Mouse (Mus musculus) limb, embryonic 12.5 days (tissue): ENCODE results near the gene Atg4b. TPM values are rescaled to one million over a fixed set of nuclear protein-coding genes. Genes with fewer than 3 reads are reported as not detected.
A peak's percentile ranks its signal among the peaks of the same experiment; 100 is the strongest.
"Not testable (repeated sequence)": the region's sequence is repeated elsewhere in the genome, so short reads cannot be mapped to it uniquely, and the experiment has no call there.

Experiments
- ATAC-seq: fragments of 200-750 bp; cut with Nextera tagmentation; 2 replicates; pipeline ENCODE4 v1.8.0; 2017; ENCODE audit warnings: low read depth, moderate TSS enrichment; ENCODE audit not compliant: insufficient number of reproducible peaks, insufficient read depth, low FRiP score, low TSS enrichment
- H3K27ac ChIP-seq: fragments of 300-500 bp; sonication (generic); 2 replicates; pipeline ENCODE4 v1.5.1; 2016; ENCODE audit warnings: mild to moderate bottlenecking, moderate library complexity
- H3K27me3 ChIP-seq: fragments of 300-500 bp; sonication (generic); 2 replicates; pipeline ENCODE4 v1.6.1; 2016; ENCODE audit warnings: mild to moderate bottlenecking, moderate library complexity
- H3K36me3 ChIP-seq: fragments of 300-500 bp; sonication (generic); 2 replicates; pipeline ENCODE4 v1.6.1; 2016; ENCODE audit warnings: mild to moderate bottlenecking, moderate library complexity
- H3K4me1 ChIP-seq: fragments of 300-500 bp; sonication (generic); replicated peaks from 2 replicates; pipeline ENCODE4 v1.6.1; 2016
- H3K4me2 ChIP-seq: fragments of 300-500 bp; sonication (generic); 2 replicates; pipeline ENCODE4 v1.6.1; 2016; ENCODE audit warnings: mild to moderate bottlenecking, moderate library complexity
- H3K4me3 ChIP-seq: fragments of 300-500 bp; sonication (generic); replicated peaks from 2 replicates; pipeline ENCODE4 v1.5.1; 2016; ENCODE audit warnings: mild to moderate bottlenecking
- H3K9ac ChIP-seq: fragments of 300-500 bp; sonication (generic); replicated peaks from 2 replicates; pipeline ENCODE4 v1.6.1; 2016; ENCODE audit warnings: mild to moderate bottlenecking, moderate library complexity
- H3K9me3 ChIP-seq: fragments of 300-500 bp; sonication (generic); 2 replicates; pipeline ENCODE4 v1.6.1; 2016; ENCODE audit warnings: mild to moderate bottlenecking, moderate library complexity
- WGBS: fragments of 180-500 bp; shearing (Covaris S2); methylation state at CpG from one replicate; pipeline ENCODE4 v1.1.7; 2016; 5-methylcytosine and 5-hydroxymethylcytosine counted together
- polyA plus RNA-seq: library from polyadenylated mRNA; unstranded; fragments of >200 nt; fragmentation: Nextera tagmentation; extraction: Ambion mirVana; gene quantifications from 2 replicates; pipeline ENCODE4 v1.2.1, GENCODE M21; 2016

Atg4b gene
- polyA plus RNA-seq, 1 experiment from 2014 or later = 103 TPM

GRCm38 (mm10) chr1:93818722-93819121, 67.4 kb downstream of the Atg4b start:
- WGBS = 88% methylated on average over 7 of the region's 7 CpGs
- no peak overlapping the region for H3K9ac ChIP-seq
- peaks cover 80% of the 10 kb centered on the region for H3K36me3 ChIP-seq
- H3K27me3 ChIP-seq = no peaks in the 10 kb centered on the region
- no peak for ATAC-seq
- no peaks in the 10 kb centered on the region for H3K4me1 ChIP-seq
- H3K4me3 ChIP-seq = no peak overlapping the region
- no peak overlapping the region for H3K4me2 ChIP-seq
- no peaks in the 10 kb centered on the region for H3K9me3 ChIP-seq
- no peak overlapping the region for H3K27ac ChIP-seq

- H3K27me3 ChIP-seq = no peaks in the 10 kb centered on the region
- peaks cover 5% of the 10 kb centered on the region for H3K4me1 ChIP-seq
- no peak for ATAC-seq
- H3K36me3 ChIP-seq = peaks cover 28% of the 10 kb centered on the region
- H3K9ac ChIP-seq = no peak overlapping the region
- peak overlapping the region; percentile 96; the same call in 1 of the 2 replicates for H3K27ac ChIP-seq
- H3K9me3 ChIP-seq = no peaks in the 10 kb centered on the region
- WGBS = 81% methylated on average over 3 of the region's 3 CpGs
- no peak overlapping the region for H3K4me3 ChIP-seq
- H3K4me2 ChIP-seq = peak overlapping the region; percentile 79
Measured at GRCm38 (mm10) chr1:93823796-93824495, 72.6 kb downstream of the Atg4b start.

- no peaks in the 10 kb centered on the region for H3K27me3 ChIP-seq
- WGBS = 9% methylated on average over 10 of the region's 10 CpGs
- no peaks in the 10 kb centered on the region for H3K9me3 ChIP-seq
- H3K27ac ChIP-seq = peak within 1 kb of the TSS; percentile 96
- H3K4me2 ChIP-seq = peak within 1 kb of the TSS; percentile 79
- H3K4me1 ChIP-seq = peaks cover 5% of the 10 kb centered on the region
- ATAC-seq = no peak
- H3K9ac ChIP-seq = peak within 1 kb of the TSS; percentile 70
- H3K4me3 ChIP-seq = peak within 1 kb of the TSS; percentile 58
- peaks cover 21% of the 10 kb centered on the region for H3K36me3 ChIP-seq
Measured at GRCm38 (mm10) chr1:93824609-93825008, 73.3 kb downstream of the Atg4b start, which contains the start of gene D2hgdh. TSS of gene D2hgdh (plus strand) at chr1:93824909.

- H3K9ac ChIP-seq = peak overlapping the region; percentile 70
- peaks cover 5% of the 10 kb centered on the region for H3K4me1 ChIP-seq
- H3K36me3 ChIP-seq = peaks cover 16% of the 10 kb centered on the region
- H3K27me3 ChIP-seq = no peaks in the 10 kb centered on the region
- peak; percentile 95 for ATAC-seq
- peak overlapping the region; percentile 79 for H3K4me2 ChIP-seq
- H3K27ac ChIP-seq = peak overlapping the region; percentile 96
- H3K9me3 ChIP-seq = no peaks in the 10 kb centered on the region
- under 1% methylated on average over 30 of the region's 30 CpGs for WGBS
- peak overlapping the region; percentile 58 for H3K4me3 ChIP-seq
Measured at GRCm38 (mm10) chr1:93825105-93825674, 73.9 kb downstream of the Atg4b start.

- H3K36me3 ChIP-seq = peaks cover 8% of the 10 kb centered on the region
- WGBS = 43% methylated on average over 27 of the region's 27 CpGs
- H3K4me3 ChIP-seq = peak overlapping the region; percentile 58
- H3K27ac ChIP-seq = peak overlapping the region; percentile 96
- H3K9me3 ChIP-seq = no peaks in the 10 kb centered on the region
- peak overlapping the region; percentile 79 for H3K4me2 ChIP-seq
- peak; percentile 23; the same call in 1 of the 2 replicates for ATAC-seq
- H3K9ac ChIP-seq = peak overlapping the region; percentile 70
- H3K4me1 ChIP-seq = peaks cover 5% of the 10 kb centered on the region
- H3K27me3 ChIP-seq = no peaks in the 10 kb centered on the region
Measured at GRCm38 (mm10) chr1:93825771-93826539, 74.7 kb downstream of the Atg4b start.

GRCm38 (mm10) chr1:93826540-93826835, 75.2 kb downstream of the Atg4b start:
- WGBS = 95% methylated on average over 9 of the region's 9 CpGs
- no peak overlapping the region for H3K4me3 ChIP-seq
- H3K9ac ChIP-seq = no peak overlapping the region
- H3K4me2 ChIP-seq = peak overlapping the region; percentile 79
- ATAC-seq = no peak
- no peak overlapping the region for H3K27ac ChIP-seq
- H3K27me3 ChIP-seq = no peaks in the 10 kb centered on the region
- no peaks in the 10 kb centered on the region for H3K9me3 ChIP-seq
- peaks cover 5% of the 10 kb centered on the region for H3K4me1 ChIP-seq
- H3K36me3 ChIP-seq = peaks cover 3% of the 10 kb centered on the region

GRCm38 (mm10) chr1:93832754-93833360, 81.6 kb downstream of the Atg4b start:
- not testable (repeated sequence) for ATAC-seq, H3K4me2 ChIP-seq, H3K4me1 ChIP-seq, H3K4me3 ChIP-seq, H3K9ac ChIP-seq, H3K27me3 ChIP-seq, H3K9me3 ChIP-seq, H3K27ac ChIP-seq
- 62% methylated on average over 3 of the region's 4 CpGs for WGBS
- H3K36me3 ChIP-seq = peaks cover 28% of the 10 kb centered on the region

GRCm38 (mm10) chr1:93834671-93835150, 83.4 kb downstream of the Atg4b start:
- Histone ChIP-seq H3K9ac (no peak overlapping the region), H3K4me3 (no peak overlapping the region), H3K4me1 (no peaks in the 10 kb centered on the region), H3K36me3 (peaks cover 34% of the 10 kb centered on the region), H3K27me3 (no peaks in the 10 kb centered on the region), H3K27ac (no peak overlapping the region), H3K9me3 (no peaks in the 10 kb centered on the region), H3K4me2 (no peak overlapping the region)
- WGBS = 92% methylated on average over 7 of the region's 7 CpGs
- no peak for ATAC-seq

GRCm38 (mm10) chr1:93835211-93835610, 83.9 kb downstream of the Atg4b start:
- Histone ChIP-seq H3K4me3 (no peak overlapping the region), H3K27ac (no peak overlapping the region), H3K9me3 (no peaks in the 10 kb centered on the region), H3K36me3 (peaks cover 34% of the 10 kb centered on the region), H3K27me3 (no peaks in the 10 kb centered on the region), H3K4me2 (no peak overlapping the region), H3K9ac (no peak overlapping the region), H3K4me1 (no peaks in the 10 kb centered on the region)
- WGBS = 90% methylated on average over 4 of the region's 4 CpGs
- peak; percentile 15; the same call in 1 of the 2 replicates for ATAC-seq

GRCm38 (mm10) chr1:93835876-93836531, 84.7 kb downstream of the Atg4b start:
- whole genome bisulfite sequencing = 93% methylated on average over 6 of the region's 6 CpGs
- no peak overlapping the region for H3K4me3 ChIP-seq

More at GRCm38 (mm10) chr1:93835876-93836531, 84.7 kb downstream of the Atg4b start:
- H3K4me2 ChIP-seq = no peak overlapping the region
- no peaks in the 10 kb centered on the region for H3K27me3 ChIP-seq
- peaks cover 34% of the 10 kb centered on the region for H3K36me3 ChIP-seq
- no peak for ATAC-seq
- no peak overlapping the region for H3K27ac ChIP-seq
- no peak overlapping the region for H3K9ac ChIP-seq
- no peaks in the 10 kb centered on the region for H3K4me1 ChIP-seq
- H3K9me3 ChIP-seq = no peaks in the 10 kb centered on the region
